Mouse (Mus musculus) T-cell, adult 2 months (primary cell): ENCODE data around the gene Sgca.
"Not testable (repeated sequence)": the region's sequence is repeated elsewhere in the genome, so short reads cannot be mapped to it uniquely, and the experiment has no call there.

Experiments used
- DNase-seq: peaks from one replicate; pipeline ENCODE4 v3.0.0; 2022; ENCODE audit warnings: low spot score

Sgca gene

DNA sequence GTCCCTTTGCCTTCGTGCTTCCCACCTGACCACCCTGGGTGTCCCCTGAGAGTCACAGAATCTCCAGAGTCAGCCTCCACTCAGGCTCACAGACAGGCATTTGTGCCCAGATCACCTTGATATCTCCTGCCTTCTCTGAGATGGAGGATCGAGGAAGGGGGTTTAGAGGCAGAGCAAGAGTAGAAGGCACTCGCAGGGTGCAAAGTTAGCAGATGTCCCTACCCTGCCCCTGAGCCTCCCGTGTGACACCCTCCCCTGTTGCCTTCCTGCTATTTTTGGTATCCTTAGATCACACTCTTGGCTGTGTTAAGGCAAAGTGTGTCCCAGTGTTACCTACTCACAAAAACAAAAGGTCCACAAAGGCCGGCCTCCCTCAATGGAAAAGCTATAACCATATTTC, at the start of gene Sgca:
Gene Sgca, minus strand, starts transcription at position 129 of the 400 bp plus-strand sequence.
- DNase-seq = no peak

DNA sequence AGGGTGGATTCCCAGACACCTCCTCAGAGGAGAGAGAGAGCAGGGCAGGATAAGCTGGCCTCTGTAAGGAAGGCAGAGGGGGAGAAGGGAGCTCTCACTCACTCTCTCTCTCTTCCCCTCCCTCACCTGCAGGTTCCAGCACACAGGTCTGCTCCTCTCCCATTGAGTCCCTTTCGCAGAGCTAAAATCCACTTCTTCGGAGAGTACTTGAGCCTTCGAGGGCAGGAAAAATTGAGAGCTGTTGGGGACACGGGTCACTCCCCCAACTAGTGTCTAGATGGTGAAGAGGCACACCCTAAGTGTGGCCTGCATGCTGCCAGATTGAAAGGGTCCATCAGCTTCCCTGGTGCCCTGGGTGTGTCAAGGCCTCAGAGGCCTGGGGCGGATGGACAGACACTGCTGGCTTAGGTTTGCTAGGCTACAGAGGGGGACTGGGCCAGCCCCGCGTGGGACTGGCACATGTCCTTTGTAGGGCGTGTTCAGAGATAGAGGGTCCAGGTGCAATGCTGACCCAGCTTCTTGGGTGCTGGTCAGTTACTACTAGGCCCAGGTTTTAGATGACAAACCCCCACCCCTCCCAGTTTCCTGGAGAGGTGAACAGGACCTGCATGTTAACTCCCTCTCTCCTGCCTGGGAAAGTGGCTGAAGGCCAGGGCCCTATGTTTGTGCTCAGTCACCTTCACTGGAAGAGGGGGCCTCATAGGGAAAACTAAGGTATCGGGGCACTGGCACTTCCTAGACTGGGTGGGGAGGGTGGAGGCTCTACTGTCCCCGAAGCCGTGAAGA, 49.3 kb upstream of the Sgca start:
- no peak for DNase-seq

DNA sequence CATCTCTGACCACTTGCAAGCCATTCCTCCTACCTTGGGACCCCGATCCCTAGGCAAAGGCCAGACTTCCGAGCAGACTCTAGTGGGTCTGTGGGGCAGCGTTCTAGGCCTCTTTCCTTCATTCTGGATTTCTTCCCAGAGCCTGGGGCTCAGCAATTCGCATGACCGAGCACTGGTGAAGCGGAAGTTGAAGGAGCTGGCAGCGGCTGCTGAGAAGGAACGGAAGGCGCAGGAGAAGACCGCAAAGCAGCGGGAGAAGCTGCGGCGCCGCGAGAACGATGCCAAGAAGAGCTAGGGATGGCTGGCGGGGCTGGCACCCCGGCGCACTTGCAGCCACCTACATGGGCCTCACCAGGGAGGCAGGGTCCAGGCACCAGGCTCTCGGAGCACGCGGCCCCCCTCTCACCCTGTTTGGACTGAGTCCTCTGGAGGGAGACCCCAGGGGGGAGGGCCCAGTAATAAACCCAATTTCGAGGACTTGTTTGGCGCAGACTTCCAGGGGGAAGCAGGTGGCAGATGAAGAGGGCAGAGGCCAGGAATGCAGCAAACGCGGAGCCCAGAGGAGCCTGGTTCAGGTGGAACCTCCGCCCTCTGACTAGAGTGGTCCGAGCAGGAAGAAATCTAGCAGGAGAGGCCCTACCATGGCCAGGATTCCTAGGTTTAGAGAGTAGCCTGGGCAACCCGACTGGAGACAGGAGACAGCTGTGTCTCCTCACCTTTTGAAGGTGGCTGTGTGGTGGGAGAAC, 48.5 kb upstream of the Sgca start:
- DNase-seq = no peak

DNA sequence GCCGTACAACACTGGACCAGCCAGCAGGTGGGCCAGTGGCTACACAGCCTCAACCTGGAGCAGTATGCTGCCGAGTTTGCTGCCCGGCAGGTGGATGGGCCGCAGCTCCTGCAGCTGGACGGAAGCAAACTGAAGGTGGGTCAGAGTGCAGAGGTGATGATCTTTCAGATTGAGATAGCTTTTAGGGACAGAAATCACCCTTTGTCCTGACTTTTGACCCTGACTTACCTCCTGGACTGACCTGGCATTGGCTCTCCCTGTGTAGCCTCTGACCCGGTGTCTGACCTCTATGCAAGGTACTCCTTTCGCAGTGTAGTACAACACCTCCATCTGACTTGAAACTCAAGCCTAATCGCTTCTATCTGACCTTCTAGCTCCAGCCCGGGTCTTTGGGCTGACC, 47.4 kb upstream of the Sgca start:
- DNase-seq = no peak

DNA sequence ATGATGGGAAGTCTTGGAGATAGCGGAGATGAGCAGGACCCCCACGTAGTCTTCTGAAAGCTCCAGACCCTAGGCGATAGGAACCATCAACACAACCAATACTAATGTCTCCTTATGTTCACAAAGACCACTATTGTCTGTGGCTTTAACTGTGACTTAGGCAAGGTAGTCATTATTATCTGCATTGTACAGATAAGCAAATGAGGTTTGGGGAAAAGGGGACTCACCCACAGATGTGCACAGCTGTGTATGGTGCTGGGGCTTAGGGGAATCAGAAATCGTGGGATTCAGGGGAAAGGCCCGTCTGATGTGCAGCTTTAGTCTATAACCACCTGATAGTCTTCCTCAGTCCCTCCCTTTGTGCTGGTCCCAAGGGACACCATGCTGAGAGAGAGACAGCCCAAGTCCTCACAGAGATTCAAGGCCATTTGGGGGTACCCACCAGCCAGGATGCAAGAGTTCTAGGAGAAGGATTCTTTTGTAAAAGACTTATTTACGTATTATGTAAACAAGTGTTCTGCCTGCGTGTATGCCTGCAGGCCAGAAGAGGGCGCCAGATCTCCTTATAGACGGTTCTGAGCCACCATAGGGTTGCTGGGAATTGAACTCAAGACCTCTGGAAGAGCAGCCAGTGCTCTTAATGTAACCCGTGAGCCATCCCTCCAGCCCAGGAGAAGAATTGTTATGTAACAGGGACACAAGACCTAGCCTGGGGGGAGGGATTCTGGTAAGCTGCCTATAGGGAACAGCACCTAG, 46.3 kb upstream of the Sgca start:
- no peak for DNase-seq

GRCm38 (mm10) chr11:95015484-95015883, 39.4 kb upstream of the Sgca start:
- DNase-seq = no peak

DNA sequence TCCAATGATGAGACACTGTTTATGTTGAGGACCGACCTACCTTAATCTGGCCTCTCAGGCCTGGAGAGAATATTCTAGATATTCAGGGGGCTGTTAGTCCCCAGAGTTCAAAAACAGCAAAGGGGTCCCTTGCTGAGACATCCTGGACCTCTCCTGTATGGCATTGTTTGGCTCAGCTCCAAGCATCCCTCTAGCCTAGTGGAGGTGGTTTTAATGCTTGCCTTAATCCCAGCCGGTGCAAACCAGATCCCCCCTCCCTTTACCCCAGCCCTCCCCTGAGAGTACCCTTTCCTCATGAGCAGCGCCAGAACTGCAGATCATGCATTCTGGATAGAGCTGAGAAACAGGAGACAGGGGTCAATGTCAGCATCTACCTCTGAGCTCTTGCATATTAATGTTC, 36.4 kb upstream of the Sgca start:
- no peak for DNase-seq

- no peak for DNase-seq
These were observed 35.9 kb upstream of the Sgca start for GRCm38 (mm10) chr11:95012075-95012474.

DNA sequence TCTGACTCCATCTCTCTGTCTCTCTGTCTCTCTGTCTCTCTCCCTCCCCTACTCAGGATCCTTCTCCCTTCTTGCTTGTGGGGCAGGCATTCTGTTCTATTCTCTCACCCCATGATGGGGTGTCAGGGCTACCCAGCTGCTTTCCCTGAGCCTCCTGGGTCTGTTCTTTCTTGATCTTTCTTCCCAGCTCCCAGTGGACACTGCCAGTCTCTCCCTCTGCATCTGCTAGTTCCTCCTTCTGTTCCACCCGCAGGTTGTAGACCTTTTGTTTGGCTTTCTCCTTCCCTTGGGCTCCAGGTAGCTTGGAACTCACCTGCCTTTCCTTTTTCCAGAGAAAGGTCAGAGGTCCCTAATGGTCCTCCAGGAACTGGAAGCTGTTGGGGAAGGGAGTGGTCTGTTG, 35.3 kb upstream of the Sgca start:
- no peak for DNase-seq

DNA sequence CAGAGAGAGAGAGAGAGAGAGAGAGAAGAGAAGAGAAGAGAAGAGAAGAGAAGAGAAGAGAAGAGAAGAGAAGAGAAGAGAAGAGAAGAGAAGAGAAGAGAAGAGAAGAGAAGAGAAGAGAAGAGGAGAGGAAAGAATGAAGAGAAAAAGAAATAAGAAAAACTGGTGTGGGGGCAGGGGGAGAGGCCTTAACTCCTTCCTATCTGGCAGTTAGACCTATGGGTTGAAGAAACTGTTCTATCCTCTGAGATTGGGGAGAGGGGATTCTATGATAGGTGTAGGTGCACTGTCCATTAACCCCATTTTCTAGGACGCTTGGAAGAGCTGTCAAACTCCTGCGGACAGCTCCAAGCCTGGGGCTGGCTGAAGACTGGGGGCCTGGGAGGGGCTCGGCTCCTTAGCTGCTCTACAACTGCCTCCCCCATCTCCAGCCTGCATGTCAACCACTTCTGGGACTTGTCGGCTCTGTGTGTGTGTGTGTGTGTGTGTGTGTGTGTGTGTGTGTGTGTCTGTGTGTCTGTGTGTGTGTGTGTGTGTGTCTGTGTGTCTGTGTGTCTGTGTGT, 34.8 kb upstream of the Sgca start:
- not testable (repeated sequence) for DNase-seq

GRCm38 (mm10) chr11:95010141-95010739, 34.1 kb upstream of the Sgca start:
- no peak for DNase-seq

- peak; percentile 14 for DNase-seq
These were observed 33.5 kb upstream of the Sgca start, which contains the start of gene Samd14 for GRCm38 (mm10) chr11:95009629-95010014. Samd14 (plus strand) TSS chr11:95009879.

GRCm38 (mm10) chr11:95008661-95009628, 32.8 kb upstream of the Sgca start:
- DNase-seq = no peak

- DNase-seq = no peak
These were observed 31.3 kb upstream of the Sgca start for GRCm38 (mm10) chr11:95007418-95007817.

- DNase-seq = peak; percentile 60
These were observed 30.5 kb upstream of the Sgca start for GRCm38 (mm10) chr11:95006525-95007219.

GRCm38 (mm10) chr11:95006038-95006437, 29.9 kb upstream of the Sgca start:
- DNase-seq = no peak

GRCm38 (mm10) chr11:95004937-95005198, 28.7 kb upstream of the Sgca start:
- no peak for DNase-seq

DNA sequence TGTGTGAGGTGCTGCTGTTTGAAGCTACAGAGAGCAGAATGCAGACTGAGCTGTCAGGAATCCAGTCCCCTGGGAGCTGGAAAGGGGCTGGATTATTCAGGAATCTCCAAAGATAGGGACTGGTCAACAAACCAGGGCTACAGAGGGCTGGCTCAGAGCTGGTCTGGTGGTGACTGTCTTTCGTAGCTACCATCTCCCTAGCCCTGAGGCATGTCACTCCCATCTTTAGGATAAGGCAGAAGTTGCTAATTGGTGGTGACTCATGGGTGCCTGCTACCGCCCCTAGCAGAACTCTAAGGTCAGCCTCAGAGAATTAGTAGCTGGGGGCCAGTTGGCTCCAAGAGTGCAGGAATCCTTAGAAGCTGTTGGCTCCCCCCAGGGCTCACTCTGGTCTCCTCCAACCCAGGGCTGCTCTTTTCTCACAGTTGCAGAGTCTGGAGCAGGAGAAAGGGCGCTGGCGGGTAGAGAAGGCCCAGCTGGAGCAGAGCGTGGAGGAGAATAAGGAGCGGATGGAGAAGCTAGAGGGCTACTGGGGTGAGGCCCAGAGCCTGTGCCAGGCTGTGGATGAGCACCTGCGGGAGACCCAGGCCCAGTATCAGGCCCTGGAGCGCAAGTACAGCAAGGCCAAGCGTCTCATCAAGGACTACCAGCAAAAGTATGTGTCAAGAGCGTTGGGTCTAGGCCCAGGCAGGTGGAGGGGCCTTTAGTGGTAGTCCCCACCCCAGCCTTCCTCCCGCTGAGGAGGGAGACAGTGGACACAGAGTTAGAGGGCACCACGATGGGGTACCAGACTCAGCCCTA, 28.2 kb upstream of the Sgca start:
- DNase-seq = no peak

- DNase-seq = no peak
These were observed 26.6 kb upstream of the Sgca start for GRCm38 (mm10) chr11:95002705-95003104.
